Mouse (Mus musculus) layer of hippocampus, adult 2 months (tissue): ENCODE measurements at regions not wholly inside any gene's neighbourhood (a gene's known extent, or its start where the extent isn't known, plus 50 kb on each side); places are given as distances from the start of the nearest gene placed in this dataset.
A peak's percentile ranks its signal among the peaks of the same experiment; 100 is the strongest.

Source experiments
- DNase-seq, 2 experiments: peaks; one replicate each; pipeline ENCODE4 v3.0.0; 2022; ENCODE audit warnings: low spot score in 2 of 2
- H3K27ac ChIP-seq: fragments of 200-600 bp; 2 replicates; pipeline ENCODE4 v1.8.1; 2022
- H3K4me3 ChIP-seq: fragments of 200-600 bp; 2 replicates; pipeline ENCODE4 v1.8.1; 2022; ENCODE audit warnings: mild to moderate bottlenecking
- CTCF ChIP-seq: fragments of 200-600 bp; conservative IDR thresholded peaks from 2 replicates; pipeline ENCODE4 v1.8.1; 2022; ENCODE audit warnings: antibody characterized with exemption, mild to moderate bottlenecking, moderate library complexity

DNA sequence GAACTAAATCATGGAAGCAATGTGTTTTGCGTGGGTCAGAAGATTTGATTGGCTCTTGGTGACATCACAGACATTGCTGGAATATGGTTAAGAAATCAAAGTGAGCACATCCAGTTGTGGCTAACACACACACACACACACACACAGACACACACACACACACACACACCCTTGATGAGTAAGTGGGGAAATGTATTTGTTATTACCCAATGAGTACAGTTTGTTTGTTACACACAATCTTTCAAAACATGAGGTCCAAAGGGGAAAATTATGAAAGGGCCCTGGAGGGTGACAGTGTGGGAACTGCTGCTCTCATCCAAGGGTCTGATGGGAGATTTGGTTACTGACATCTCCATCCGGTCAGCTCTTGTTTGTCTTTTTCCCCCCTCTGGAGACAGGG, 243.8 kb downstream of the 4933412E24Rik start:
- TF ChIP-seq CTCF: no peak
- Histone ChIP-seq H3K27ac (no peak overlapping the region), H3K4me3 (no peak overlapping the region)
- DNase-seq: no peak

DNA sequence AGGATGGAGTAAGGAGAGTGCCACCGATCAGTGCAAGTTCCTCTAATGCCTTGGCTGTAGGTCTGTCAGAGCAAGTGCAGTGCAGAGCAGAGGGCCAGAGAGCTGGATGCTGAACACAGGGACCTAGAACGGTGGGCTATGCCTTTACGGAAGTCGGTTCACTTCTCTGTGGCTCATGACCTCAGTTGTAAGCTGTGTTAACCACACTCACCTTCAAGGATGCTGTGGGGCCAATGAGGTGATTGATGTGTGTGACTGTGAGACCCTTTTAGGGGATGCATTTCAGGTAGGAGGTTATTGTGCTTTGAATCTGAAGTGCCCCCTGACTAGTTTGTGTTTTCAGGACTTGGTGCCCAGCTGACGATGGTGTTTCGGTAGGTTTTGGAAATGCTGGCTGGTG, 254.4 kb downstream of the 4933412E24Rik start:
- TF ChIP-seq CTCF: no peak
- DNase-seq: no peak
- H3K4me3 ChIP-seq: no peak overlapping the region
- H3K27ac ChIP-seq: no peak overlapping the region

DNA sequence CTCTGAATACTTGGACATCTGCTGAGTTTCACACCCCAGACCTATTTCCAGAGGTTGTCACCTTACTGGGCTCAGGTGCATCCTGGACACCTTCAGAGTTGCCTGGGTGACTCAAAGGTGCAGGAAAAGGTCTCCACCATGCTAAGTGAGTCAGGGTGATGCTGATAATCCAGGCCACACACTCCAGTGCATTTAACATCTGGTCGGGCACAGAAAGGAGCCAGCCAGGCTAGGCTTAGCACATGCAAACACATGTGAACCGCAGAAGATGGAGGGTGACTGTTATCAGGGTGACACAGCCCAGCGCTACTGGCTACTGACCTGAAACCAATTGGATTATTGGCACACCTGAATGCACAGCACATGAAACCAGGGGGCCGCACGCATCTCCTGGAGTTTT, 255.9 kb downstream of the 4933412E24Rik start:
- no peak for TF ChIP-seq CTCF
- Histone ChIP-seq H3K27ac (no peak overlapping the region), H3K4me3 (no peak overlapping the region)
- no peak for DNase-seq

DNA sequence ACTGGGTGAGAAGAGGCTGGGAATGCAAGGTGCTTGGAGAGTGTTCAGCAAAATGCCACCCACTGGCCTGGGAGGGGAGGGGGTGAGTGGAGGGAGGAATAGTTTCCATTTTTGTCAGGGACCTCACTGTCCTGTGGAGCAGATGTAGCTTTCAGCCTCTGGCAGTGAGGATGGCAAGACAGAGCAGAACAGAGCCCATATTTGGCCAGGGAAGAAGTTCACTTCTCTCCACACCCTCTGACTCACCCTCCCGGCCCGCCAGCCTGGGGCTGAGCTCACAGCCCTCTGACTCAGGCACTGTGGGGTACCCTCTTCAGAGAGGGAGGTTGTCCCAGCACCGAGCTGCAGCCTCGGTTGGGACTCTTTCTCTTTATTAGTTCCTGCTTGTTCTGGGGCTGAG, 256.8 kb downstream of the 4933412E24Rik start:
- Histone ChIP-seq H3K27ac (no peak overlapping the region), H3K4me3 (no peak overlapping the region)
- no peak for TF ChIP-seq CTCF
- no peak for DNase-seq

DNA sequence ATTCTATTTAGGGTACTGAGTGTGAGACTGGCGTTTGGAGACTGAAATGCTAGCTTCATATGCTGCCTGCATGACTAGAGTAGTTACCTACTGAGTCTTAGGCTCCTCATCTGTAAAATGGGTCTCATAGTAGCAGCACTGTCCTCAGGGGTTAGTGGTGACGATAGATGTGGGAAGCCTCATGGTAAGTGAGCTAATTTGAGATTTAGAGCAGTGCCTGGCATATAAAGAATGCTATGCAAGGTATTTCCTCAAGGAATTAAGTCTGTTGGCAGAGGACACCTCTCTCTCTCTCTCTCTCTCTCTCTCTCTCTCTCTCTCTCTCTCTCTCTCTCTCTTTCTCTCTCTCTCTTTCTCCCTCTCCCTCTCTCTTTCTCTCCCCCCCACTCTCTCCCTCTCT, 257.4 kb downstream of the 4933412E24Rik start:
- Histone ChIP-seq H3K27ac (no peak overlapping the region), H3K4me3 (no peak overlapping the region)
- no peak for DNase-seq
- no peak for TF ChIP-seq CTCF

DNA sequence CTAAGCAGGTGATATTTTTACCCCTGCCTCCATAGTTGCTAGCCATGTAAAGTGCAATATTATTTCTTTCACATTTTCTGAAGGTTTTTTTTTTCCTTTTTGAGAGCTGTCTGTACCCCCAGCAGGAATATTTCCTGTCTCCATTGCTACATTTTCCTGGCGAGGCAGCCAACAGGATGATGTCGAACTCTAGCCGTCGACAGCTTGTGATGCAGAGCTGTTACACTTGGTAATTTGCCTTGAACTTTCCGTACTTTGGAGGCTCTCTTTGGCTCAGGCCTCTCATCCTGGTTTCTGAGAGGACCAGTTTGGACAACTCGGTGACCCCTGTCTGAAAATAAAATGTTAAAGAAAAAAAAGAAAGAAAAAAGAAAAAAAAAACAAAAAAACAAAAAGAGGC, 260.3 kb downstream of the 4933412E24Rik start:
- Histone ChIP-seq H3K27ac (no peak overlapping the region), H3K4me3 (no peak overlapping the region)
- DNase-seq: no peak
- TF ChIP-seq CTCF: no peak

DNA sequence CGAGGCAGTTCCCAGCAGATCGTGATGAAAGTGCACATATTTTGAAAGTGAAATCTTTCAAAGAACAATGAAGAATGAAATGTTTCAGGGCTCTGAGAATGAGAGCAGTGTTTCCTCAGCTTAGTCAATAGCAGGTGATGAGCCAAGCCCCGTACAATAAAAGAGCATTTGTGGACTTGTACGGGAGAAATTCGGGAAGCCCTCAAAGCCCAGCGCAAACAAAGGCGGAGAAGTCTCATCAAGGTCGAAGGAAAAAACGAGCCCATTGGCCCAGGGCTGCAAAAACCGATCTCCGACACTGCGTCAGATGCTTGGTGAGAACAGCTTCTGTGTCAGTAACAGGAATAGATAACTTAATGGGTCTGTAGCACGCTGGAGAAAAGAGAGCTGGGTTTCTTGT, 261.5 kb downstream of the 4933412E24Rik start:
- TF ChIP-seq CTCF: no peak
- peak overlapping the region; percentile 30 for H3K4me3 ChIP-seq
- no peak overlapping the region for H3K27ac ChIP-seq
- DNase-seq: no peak

DNA sequence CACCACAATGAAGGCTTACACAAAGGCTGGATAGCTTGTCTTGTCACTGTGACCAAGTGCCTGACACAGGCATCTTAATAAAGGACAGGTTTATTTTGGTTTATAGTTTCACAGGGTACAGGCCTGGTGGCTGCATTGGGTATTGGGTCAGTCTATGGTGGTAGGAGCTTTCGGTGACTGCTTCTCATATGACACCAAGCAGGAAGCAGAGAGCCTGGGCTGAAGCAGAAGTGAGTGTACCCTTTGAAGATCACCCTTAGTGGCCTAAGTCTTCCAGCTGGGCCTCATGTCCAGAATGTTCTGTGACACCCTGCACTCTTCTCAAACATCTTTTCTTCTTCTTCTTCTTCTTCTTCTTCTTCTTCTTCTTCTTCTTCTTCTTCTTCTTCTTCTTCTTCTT, 264.1 kb downstream of the 4933412E24Rik start:
- no peak for TF ChIP-seq CTCF
- Histone ChIP-seq H3K4me3 (no peak overlapping the region), H3K27ac (no peak overlapping the region)
- DNase-seq: no peak

DNA sequence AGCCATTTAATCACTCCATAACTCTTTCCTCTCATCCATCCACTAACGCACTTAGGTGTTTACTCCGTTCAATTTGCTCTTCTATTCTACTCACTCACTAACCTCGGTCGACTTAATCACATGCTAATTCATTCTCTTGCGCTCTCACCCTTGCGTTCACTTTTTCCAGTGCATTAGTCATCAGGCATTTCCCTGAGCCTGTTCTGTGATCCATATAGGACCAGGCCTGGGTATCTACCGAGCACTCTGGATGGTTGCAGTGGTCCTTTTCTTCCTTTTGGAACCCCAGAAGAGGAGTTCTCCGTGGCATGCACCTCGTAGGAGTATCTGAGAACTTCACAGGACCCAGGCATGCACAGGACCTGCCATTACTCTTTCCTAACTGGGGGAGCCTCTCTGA, 270.1 kb downstream of the 4933412E24Rik start:
- Histone ChIP-seq H3K4me3 (no peak overlapping the region), H3K27ac (no peak overlapping the region)
- TF ChIP-seq CTCF: no peak
- no peak for DNase-seq

DNA sequence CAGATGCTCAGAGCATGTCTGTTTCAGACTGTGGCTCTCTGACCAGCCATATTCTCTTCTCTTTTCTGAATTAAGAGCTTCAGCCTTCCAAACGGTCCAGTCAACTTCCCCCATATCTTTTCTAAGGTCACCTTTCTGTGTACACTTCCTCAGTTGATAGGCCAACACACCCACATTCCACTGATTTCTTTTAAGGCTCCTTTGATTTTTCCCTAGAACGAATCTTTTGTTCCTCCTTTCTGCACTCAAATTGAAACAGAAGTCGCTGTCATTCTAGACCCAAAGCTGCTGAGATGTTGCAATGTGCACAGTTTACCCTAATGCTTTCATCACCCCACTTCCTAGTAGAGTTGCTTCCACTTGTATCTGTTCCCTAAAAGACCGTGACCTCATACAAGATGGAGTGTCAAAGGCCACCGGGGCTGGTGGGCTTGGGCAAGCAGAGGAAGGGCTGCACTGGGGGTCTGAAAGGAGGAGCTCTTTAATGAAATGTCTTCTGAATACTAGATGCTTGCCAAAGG, 271.9 kb downstream of the 4933412E24Rik start:
- no peak for TF ChIP-seq CTCF
- DNase-seq: no peak

DNA sequence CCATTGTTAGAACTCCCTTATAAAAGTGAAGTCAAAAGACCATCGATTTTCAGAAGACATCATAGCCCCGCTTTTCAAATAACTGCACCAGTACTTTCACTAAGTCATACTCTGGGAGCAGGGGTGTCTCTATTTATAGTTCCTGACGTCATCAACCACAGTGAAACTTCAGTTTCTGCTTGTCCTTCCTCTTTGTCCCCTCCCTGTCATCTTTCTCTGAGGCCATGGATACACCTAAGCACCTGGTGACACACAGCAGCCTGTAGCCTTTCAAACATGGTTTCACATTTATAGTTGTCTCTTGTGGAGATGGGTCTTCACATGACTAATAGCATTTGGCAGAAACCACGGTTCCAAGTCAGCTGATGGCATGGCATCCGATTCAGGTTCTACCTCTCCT, 277.2 kb downstream of the 4933412E24Rik start:
- no peak overlapping the region for H3K4me3 ChIP-seq
- no peak for DNase-seq
- TF ChIP-seq CTCF: no peak
- no peak overlapping the region for H3K27ac ChIP-seq

More for the DNA sequence above, 271.9 kb downstream of the 4933412E24Rik start:
- Histone ChIP-seq H3K27ac (no peak overlapping the region), H3K4me3 (no peak overlapping the region)

DNA sequence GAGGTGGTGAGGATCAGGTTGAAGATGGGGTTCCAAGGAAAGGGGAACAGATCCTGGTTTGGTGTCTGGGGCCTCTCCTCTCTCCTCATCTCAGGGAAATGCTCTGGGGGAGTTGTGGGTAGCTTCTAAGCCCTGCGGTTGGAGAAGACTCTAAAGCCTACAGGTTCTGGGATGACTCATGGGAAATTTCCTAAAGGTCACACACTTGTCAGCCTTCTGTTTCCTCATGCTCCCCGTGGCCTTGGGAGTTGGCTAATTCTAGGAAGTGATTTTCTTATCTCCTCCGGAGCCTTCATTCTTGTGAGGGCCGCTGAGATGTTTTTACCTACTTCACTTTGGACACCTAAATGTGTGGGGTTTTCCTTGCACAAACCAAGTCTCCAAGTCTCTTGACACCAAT, 279.2 kb downstream of the 4933412E24Rik start:
- Histone ChIP-seq H3K27ac (no peak overlapping the region), H3K4me3 (no peak overlapping the region)
- DNase-seq: no peak
- TF ChIP-seq CTCF: no peak

DNA sequence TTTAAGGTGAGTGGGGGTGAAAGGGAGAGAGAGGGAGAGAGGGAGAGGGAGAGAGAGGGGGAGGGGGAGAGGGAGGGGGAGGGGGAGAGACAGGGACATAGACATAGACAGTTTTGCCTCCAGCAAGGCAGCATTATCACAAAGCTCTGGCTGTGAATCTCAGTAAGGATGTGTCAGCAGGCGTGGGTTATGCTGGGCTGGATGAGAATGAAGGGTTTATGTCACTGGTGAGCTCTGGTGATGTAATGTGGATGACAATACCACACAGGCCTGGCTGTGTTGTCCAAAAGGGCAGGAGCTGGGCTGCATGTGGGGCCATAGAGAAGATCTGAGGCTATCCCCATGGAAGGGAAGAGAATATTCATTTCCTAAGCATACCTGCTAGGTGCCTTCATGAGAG, 282.0 kb downstream of the 4933412E24Rik start:
- no peak overlapping the region for H3K27ac ChIP-seq
- no peak for TF ChIP-seq CTCF
- DNase-seq: no peak
- H3K4me3 ChIP-seq: no peak overlapping the region

DNA sequence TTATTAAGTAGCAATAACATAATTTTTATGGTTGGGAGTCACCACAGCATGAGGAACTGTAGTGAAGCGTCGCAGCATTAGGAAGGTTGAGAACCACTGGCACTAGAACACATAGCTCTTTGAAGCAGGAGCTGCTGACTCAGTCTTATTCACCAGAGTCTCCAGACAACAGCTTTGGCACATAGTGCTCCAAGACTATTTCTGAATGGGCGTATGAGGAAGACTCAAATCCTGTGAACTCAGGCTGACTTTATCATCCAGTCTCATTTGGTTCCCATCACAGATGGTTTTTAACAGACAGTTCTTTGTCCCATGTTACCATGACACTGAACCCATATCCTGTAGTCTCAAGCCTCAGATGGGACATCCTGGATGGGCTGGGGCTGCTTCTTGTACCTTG, 282.5 kb downstream of the 4933412E24Rik start:
- no peak overlapping the region for H3K27ac ChIP-seq
- no peak for TF ChIP-seq CTCF
- H3K4me3 ChIP-seq: no peak overlapping the region
- no peak for DNase-seq
